18 mouse cellular contexts compared by ENCODE assay signal in genomic region chr6:52495855-52496254, GRCm38 (mm10).
DNase-seq lines count a peak whose midpoint lies in the region; ATAC-seq lines count a peak whose summit lies in the region.
"Had no signal": no experiment of that assay in that cellular context is flagged by ENCODE, and none has a peak within 500 bp of the region (broad histone marks: within the 10 kb centered on the region; RNA-seq: fewer than 3 reads in every experiment).

No protein-coding gene starts in this region.

- intact Hi-C loops in heart, postnatal 14 days (cut with DNase I), result no loop called here

- DNase-seq in heart, adult 11 months, result peak; percentile 48
- DNase-seq in heart, postnatal 14 days, result no peak
- DNase-seq in 3T3-L1 (ENCODE audit: low read depth, low spot score), result peak; percentile 72
- peak; percentile 37 for DNase-seq in adipocyte (ENCODE audit: low spot score)
- DNase-seq in kidney, postnatal 4 days, result no peak
- DNase-seq: adrenal gland, postnatal 10 days; adrenal gland, postnatal 25 days; cerebellum, adult 11-12 months; cerebellum, adult 2 months; cerebellum, adult 9-10 months; cerebellum, postnatal 10 days; cerebellum, postnatal 25 days; forebrain, postnatal 0 days had no signal

- ATAC-seq in megakaryocyte, adult 5-6 weeks (ENCODE audit: poor library complexity, severe bottlenecking), result no peak
- ATAC-seq: activated CD4-positive, CD25-positive, alpha-beta regulatory T cell, adult 4 months; forebrain, embryonic 13.5 days; forebrain, embryonic 15.5 days; forebrain, postnatal 0 days; Patski had no signal

Comparison
In these comparisons a context has a peak if more than half of its experiments do, and no peak if none do; other contexts are left out.
1. DNase-seq: peak in heart, adult 11 months (single experiment), 3T3-L1 (single experiment) and adipocyte (single experiment); none in heart, postnatal 14 days (0 of 2) and kidney, postnatal 4 days (0 of 2).